Mouse (Mus musculus) kidney, embryonic 14.5 days (tissue): ENCODE measurements around the gene Itga3. TPM values are rescaled to one million over a fixed set of nuclear protein-coding genes. Genes with fewer than 3 reads are reported as not detected.

Source experiments
- ATAC-seq: fragments of 200-750 bp; cut with Nextera tagmentation; 2 replicates; pipeline ENCODE4 v1.8.0; 2017; ENCODE audit warnings: moderate number of reproducible peaks, mild to moderate bottlenecking, moderate TSS enrichment, moderate library complexity; ENCODE audit not compliant: low FRiP score, low TSS enrichment
- H3K27ac ChIP-seq: fragments of 300-500 bp; sonication (generic); 2 replicates; pipeline ENCODE4 v1.5.1; 2014; ENCODE audit warnings: low read depth, mild to moderate bottlenecking, low read length, moderate library complexity, mixed read lengths
- H3K27me3 ChIP-seq: fragments of 300-500 bp; sonication (generic); 2 replicates; pipeline ENCODE4 v1.6.1; 2014; ENCODE audit warnings: mild to moderate bottlenecking, low read length; ENCODE audit not compliant: control insufficient read depth, insufficient read depth
- H3K36me3 ChIP-seq: fragments of 300-500 bp; sonication (generic); 2 replicates; pipeline ENCODE4 v1.6.1; 2014; ENCODE audit warnings: low read length, mixed read lengths; ENCODE audit not compliant: control insufficient read depth, insufficient read depth
- H3K4me1 ChIP-seq: fragments of 300-500 bp; sonication (generic); 2 replicates; pipeline ENCODE4 v1.6.1; 2014; ENCODE audit warnings: low read length, mixed read lengths; ENCODE audit not compliant: control insufficient read depth, insufficient read depth
- H3K4me2 ChIP-seq: fragments of 300-500 bp; sonication (generic); replicated peaks from 2 replicates; pipeline ENCODE4 v1.6.1; 2014; ENCODE audit warnings: low read depth, mild to moderate bottlenecking, low read length
- H3K4me3 ChIP-seq: fragments of 300-500 bp; sonication (generic); 2 replicates; pipeline ENCODE4 v1.5.1; 2014; ENCODE audit warnings: mild to moderate bottlenecking, low read length
- H3K9ac ChIP-seq: fragments of 300-500 bp; sonication (generic); 2 replicates; pipeline ENCODE4 v1.6.1; 2014; ENCODE audit warnings: low read depth, mild to moderate bottlenecking, low read length, moderate library complexity
- H3K9me3 ChIP-seq: fragments of 300-500 bp; sonication (generic); 2 replicates; pipeline ENCODE4 v1.6.1; 2016; ENCODE audit warnings: low read length; ENCODE audit not compliant: control insufficient read depth
- WGBS: fragments of 180-500 bp; shearing (Covaris S2); extraction: QIAGEN DNeasy Blood & Tissue Kit; methylation state at CpG from one replicate; pipeline ENCODE4 v1.1.7; 2014; 5-methylcytosine and 5-hydroxymethylcytosine counted together
- polyA plus RNA-seq: library from polyadenylated mRNA; unstranded; fragments of >200 nt; fragmentation: Nextera tagmentation; extraction: Ambion mirVana; gene quantifications from 2 replicates; pipeline ENCODE4 v1.2.1, GENCODE M21; 2014

Itga3 gene
- polyA plus RNA-seq, 1 experiment from 2014 or later = 20.9 TPM

DNA sequence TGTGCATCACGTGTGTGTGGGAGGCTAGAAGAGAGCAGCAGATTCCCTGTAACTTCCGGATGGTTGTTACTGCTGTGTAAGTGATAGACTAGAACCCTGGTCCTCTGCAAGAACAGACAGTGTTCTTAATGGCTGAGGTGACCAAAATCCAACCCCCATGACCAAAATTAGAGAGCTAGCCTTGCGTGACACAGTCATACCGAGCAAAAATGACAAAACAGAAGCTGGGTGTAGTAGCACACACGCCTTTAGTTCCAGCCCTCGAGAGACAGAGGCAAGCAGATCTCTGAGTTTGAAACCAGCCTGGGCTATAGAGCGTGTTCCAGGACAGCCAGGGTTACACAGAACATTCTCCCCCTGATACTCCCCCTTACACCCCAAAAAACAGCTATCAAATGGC is 33.5 kb upstream of the Itga3 start:
- peaks cover 9% of the 10 kb centered on the region for H3K4me1 ChIP-seq
- ATAC-seq = no peak
- H3K4me2 ChIP-seq = no peak overlapping the region
- 78% methylated on average over 7 of the region's 7 CpGs for WGBS
- no peaks in the 10 kb centered on the region for H3K27me3 ChIP-seq
- H3K27ac ChIP-seq = no peak overlapping the region
- no peak overlapping the region for H3K4me3 ChIP-seq
- no peaks in the 10 kb centered on the region for H3K9me3 ChIP-seq
- no peaks in the 10 kb centered on the region for H3K36me3 ChIP-seq
- H3K9ac ChIP-seq = no peak overlapping the region

GRCm38 (mm10) chr11:95109000-95109399 is 32.4 kb upstream of the Itga3 start:
- no peak overlapping the region for H3K4me3 ChIP-seq
- no peak overlapping the region for H3K27ac ChIP-seq
- no peak for ATAC-seq
- 77% methylated on average over 2 of the region's 2 CpGs for WGBS
- H3K27me3 ChIP-seq = no peaks in the 10 kb centered on the region
- no peak overlapping the region for H3K9ac ChIP-seq
- H3K4me2 ChIP-seq = no peak overlapping the region
- H3K9me3 ChIP-seq = no peaks in the 10 kb centered on the region
- H3K4me1 ChIP-seq = peaks cover 14% of the 10 kb centered on the region
- no peaks in the 10 kb centered on the region for H3K36me3 ChIP-seq

- no peaks in the 10 kb centered on the region for H3K27me3 ChIP-seq
- WGBS = 42% methylated on average over 23 of the region's 23 CpGs
- no peak overlapping the region for H3K4me2 ChIP-seq
- peak; percentile 52 for ATAC-seq
- peaks cover 14% of the 10 kb centered on the region for H3K4me1 ChIP-seq
- no peak overlapping the region for H3K27ac ChIP-seq
- no peaks in the 10 kb centered on the region for H3K36me3 ChIP-seq
- H3K4me3 ChIP-seq = no peak overlapping the region
- H3K9me3 ChIP-seq = no peaks in the 10 kb centered on the region
- no peak overlapping the region for H3K9ac ChIP-seq
These were observed 30.0 kb upstream of the Itga3 start for GRCm38 (mm10) chr11:95106440-95107236.

DNA sequence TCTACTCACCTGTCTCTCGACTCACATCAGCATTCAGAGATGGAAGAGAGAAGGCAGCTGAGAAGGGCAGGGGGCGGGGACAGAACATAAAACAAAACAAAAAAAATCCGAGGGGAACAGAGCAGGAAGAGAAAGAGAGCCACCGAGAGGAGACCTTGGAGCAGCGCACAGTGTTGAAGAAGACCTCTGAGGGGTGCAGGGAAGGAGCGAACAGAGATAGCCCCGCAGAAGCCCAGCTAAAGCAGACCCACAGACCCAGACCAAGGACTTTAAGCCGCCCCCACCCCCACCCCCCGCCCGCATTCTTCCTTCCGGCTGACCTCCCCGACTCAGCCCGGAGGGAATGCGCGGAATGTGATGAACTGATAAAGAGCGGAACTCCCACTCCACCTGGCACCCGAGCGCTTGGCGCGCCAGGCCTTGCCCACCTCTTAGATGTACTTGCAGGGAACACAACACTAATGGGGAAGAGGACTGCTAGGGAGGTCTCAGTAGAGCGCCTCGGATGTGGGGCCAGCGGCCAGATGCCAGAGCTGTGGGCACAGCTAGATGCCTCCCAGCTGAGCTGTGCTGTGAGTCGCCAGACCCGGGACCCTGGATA is 28.8 kb upstream of the Itga3 start:
- 4% methylated on average over 25 of the region's 25 CpGs for WGBS
- peak overlapping the region; percentile 44; the same call in 1 of the 2 replicates for H3K9ac ChIP-seq
- H3K4me1 ChIP-seq = peaks cover 24% of the 10 kb centered on the region
- no peaks in the 10 kb centered on the region for H3K36me3 ChIP-seq
- no peaks in the 10 kb centered on the region for H3K27me3 ChIP-seq
- H3K27ac ChIP-seq = no peak overlapping the region
- H3K9me3 ChIP-seq = no peaks in the 10 kb centered on the region
- ATAC-seq = peak; percentile 36; the same call in 1 of the 2 replicates
- H3K4me2 ChIP-seq = peak overlapping the region; percentile 46
- H3K4me3 ChIP-seq = peak overlapping the region; percentile 22; the same call in 1 of the 2 replicates

DNA sequence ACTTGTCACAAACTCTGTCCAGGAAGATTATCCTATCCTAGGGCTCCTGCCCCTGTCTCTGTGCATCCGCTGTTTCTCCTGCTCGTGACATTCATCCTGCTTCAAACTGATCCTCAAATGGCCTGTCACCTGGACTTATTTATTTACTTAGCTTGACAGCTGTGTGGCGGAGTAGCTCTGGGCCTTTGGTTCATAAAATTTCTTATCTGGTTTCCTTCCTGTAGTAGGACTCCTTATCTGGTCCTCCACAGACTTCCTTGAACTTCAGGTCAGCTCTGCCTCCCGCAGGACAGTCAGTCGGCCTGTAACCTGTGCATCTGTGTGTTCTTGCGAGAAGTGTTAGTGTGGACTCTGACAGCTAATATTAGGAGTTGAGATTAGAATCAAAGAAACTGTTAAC is 27.7 kb upstream of the Itga3 start:
- H3K9me3 ChIP-seq = no peaks in the 10 kb centered on the region
- H3K36me3 ChIP-seq = no peaks in the 10 kb centered on the region
- H3K4me1 ChIP-seq = peaks cover 24% of the 10 kb centered on the region
- no peaks in the 10 kb centered on the region for H3K27me3 ChIP-seq
- H3K9ac ChIP-seq = no peak overlapping the region
- no peak overlapping the region for H3K27ac ChIP-seq
- 0 out of 2 replicates have a peak overlapping the region, but pooled peaks have one; percentile 46 for H3K4me2 ChIP-seq
- 35% methylated on average over 6 of the region's 6 CpGs for WGBS
- no peak overlapping the region for H3K4me3 ChIP-seq
- no peak for ATAC-seq

- ATAC-seq = no peak
- WGBS = 94% methylated on average over 19 of the region's 19 CpGs
- H3K27me3 ChIP-seq = no peaks in the 10 kb centered on the region
- no peak overlapping the region for H3K9ac ChIP-seq
- H3K4me3 ChIP-seq = no peak overlapping the region
- peaks cover 32% of the 10 kb centered on the region for H3K4me1 ChIP-seq
- H3K27ac ChIP-seq = no peak overlapping the region
- no peaks in the 10 kb centered on the region for H3K36me3 ChIP-seq
- no peaks in the 10 kb centered on the region for H3K9me3 ChIP-seq
- no peak overlapping the region for H3K4me2 ChIP-seq
These were observed 25.7 kb upstream of the Itga3 start for GRCm38 (mm10) chr11:95102161-95102904.

DNA sequence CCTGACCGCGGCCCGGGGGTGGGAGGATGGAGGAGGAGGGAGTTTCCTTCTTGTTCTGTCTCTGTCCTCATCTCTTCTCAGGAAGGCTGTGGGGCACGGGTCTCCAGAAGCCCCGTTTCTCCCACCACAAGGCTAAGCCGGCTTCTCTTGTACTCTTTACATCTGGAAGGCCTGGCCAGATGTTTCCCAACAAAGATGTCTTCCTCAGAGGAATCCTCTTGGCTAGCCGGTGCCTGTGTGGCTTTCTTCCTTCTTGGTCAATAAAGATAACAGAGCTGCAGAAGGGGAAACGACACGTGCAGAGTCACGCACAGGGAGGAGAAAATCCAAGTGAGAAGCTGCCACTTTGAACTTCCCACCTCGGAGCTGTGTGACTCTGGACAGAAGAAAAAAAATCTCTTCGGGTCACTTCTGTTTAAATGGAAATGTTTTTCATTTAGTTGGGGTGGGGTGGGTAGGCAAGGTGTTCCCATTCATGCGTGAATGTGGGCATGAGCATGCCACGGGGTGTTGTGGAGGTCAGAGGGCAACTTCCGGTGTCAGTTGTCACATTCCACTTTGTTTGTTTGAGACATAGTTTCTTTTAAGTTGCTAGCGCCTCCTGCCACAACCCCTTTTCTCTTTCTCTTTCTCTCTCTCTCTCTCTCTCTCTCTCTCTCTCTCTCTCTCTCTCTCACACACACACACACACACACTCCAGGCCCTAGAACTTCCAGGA is 24.6 kb upstream of the Itga3 start:
- H3K4me3 ChIP-seq = no peak overlapping the region
- WGBS = 18% methylated on average over 16 of the region's 16 CpGs
- no peak overlapping the region for H3K9ac ChIP-seq
- no peaks in the 10 kb centered on the region for H3K9me3 ChIP-seq
- no peaks in the 10 kb centered on the region for H3K36me3 ChIP-seq
- ATAC-seq = no peak
- no peaks in the 10 kb centered on the region for H3K27me3 ChIP-seq
- no peak overlapping the region for H3K4me2 ChIP-seq
- H3K27ac ChIP-seq = peak overlapping the region; percentile 14; the same call in 1 of the 2 replicates
- H3K4me1 ChIP-seq = peaks cover 38% of the 10 kb centered on the region

DNA sequence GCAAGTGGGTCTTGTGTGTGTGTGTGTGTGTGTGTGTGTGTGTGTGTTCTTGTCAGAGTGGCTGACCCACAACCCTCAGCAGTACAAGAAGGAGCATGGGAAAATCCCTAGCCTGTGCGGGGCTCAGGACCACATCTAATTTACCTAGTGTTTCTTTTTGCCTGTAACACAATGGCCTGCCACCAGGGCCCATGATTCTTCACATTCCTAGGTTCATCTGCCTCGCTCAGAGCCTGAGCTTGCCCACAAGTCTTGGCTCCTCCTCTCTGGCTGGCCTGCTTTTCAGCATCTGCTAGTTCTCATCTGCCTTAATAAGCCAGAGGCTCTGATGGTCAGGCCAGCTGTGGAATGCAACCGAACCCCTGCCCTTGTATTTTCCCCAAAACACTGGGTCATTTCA is 23.8 kb upstream of the Itga3 start:
- no peak overlapping the region for H3K4me3 ChIP-seq
- H3K9me3 ChIP-seq = no peaks in the 10 kb centered on the region
- peaks cover 38% of the 10 kb centered on the region for H3K4me1 ChIP-seq
- ATAC-seq = no peak
- H3K36me3 ChIP-seq = no peaks in the 10 kb centered on the region
- no peaks in the 10 kb centered on the region for H3K27me3 ChIP-seq
- H3K4me2 ChIP-seq = no peak overlapping the region
- no peak overlapping the region for H3K27ac ChIP-seq
- H3K9ac ChIP-seq = no peak overlapping the region
- 46% methylated on average over 3 of the region's 3 CpGs for WGBS
